Mouse (Mus musculus) left cerebral cortex, adult 18-20 months (tissue): ENCODE results near the gene Arhgef12. TPM values are rescaled to one million over a fixed set of nuclear protein-coding genes. Genes with fewer than 3 reads are reported as not detected.

Source experiments
- DNase-seq, 2 experiments: peaks; one replicate each; pipeline ENCODE4 v3.0.0; 2021 to 2022; ENCODE audit warnings: low spot score in 2 of 2, mixed read lengths in 1 of 2
- total RNA-seq, 2 experiments: library from RNA; stranded (reverse); gene quantifications; 2 replicates each; pipeline ENCODE4 v1.2.3; 2021

The Arhgef12 gene
- total RNA-seq, 2 experiments from 2014 or later: 144 to 145 TPM

DNA sequence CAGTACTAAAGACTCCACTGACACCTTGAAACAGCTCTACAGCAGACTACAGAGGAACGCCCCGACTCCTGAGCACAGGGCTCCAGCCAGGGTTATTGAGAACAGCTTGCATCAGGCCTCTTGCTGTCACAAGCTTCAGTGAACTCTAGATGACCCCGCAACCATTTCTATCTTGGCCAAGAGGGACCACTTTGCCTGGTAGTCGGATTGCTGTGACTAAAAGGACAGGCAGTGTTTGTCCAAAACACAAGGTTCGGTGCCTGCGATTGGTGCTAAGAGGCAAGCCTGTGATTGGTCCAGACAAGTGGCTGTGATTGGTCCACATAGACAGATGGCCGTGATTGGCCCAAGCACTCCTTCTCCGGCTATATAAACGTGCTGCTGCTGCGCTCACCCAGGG lies 179.5 kb downstream of the Arhgef12 start:
- DNase-seq: no peak

DNA sequence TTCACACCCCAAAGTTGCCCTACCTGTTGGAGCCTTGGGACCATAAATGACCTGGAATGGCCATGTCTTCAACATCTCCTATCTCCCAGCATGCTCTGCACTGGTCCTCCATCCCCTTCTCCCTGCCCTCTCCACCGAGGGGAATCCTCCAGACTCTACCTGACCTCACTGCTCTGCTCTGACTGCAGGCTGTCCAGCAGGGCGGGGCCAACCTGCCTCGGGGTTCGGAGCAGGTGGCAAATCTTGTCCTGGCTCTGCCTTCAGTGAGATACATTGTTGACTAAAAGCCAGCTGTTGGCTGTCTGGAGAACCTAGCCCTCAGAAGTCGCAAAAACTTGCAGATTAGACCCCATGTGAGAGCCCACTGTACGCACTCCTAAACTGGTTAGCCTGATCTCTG lies 180.5 kb downstream of the Arhgef12 start:
- no peak for DNase-seq

DNA sequence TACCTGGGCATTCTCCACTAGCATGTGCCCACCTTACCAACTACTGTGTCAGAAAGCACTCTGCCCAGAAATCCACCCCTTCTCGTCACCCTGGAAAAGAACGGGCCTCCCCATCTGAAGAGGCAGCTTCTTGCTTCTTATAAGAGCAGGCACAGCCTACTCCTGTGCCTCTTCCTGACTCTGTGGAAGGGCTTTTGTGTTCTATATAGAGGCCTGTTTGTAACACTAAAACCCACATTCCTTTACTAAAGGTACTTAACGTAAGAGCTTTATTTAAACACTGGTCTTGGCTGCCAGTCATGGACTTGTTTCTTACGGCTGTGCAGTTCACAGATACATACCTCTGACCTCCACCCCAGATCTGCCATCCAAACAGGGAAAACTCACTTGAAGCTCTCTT lies 185.2 kb downstream of the Arhgef12 start:
- no peak for DNase-seq

DNA sequence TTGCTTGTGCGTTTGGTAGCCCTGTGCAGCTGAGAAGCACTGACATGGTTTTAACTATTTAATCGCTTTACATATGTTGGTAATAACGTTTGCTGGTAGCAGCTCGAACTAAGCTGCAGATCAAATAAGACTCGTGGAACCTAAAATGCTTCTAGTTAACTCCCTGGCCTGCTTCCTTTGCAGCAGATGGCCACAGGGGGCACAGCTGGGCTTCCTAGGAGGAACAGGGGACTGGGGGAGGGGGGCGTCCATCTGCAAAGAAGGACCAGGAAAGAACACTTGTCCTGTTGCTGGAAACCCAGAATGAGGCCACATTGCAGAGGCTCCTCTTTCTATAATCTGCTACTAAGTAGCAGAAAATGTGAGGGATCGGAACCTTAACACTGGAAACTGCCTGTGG lies 186.8 kb downstream of the Arhgef12 start:
- no peak for DNase-seq

DNA sequence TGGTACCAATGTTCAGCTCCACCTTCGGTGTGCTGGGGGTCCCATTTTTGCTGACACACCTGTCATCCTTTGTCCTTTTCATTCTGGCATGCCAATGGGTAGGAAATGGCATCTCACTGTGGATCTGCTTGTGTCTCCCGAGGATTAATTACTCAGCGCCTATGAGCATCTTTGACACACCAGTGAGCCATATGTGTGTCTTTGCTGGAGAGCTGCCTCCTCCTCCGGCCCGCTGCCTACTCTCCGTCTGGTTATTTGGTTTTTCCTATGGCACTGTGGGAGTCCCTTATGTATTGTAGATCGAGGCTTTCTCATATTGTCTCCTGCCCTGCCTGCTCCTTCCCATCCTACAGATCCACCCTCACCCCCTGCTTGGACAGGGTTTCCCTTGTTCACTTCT lies 189.1 kb downstream of the Arhgef12 start:
- peak; percentile 63 to 73 for DNase-seq

Other genes with a start within 250 kb of the Arhgef12 start
- gene Grik4, start 162.7 kb downstream of the Arhgef12 start, total RNA-seq: 10 to 100 TPM; 17.2 to 18.2 TPM
- gene Tmem136, start 9.3 kb upstream of the Arhgef12 start, total RNA-seq: 10 to 100 TPM; 15.9 to 20.7 TPM
- gene Pou2f3, start 103.1 kb upstream of the Arhgef12 start, total RNA-seq: under 1 TPM; 0.21 to 0.37 TPM
- 10 to 100 TPM; 15.2 to 17.9 TPM for gene Oaf, start 132.7 kb upstream of the Arhgef12 start, total RNA-seq
- under 1 TPM in 1 of 2 experiments, not detected in 1; 0.30 TPM for gene Trim29, start 203.6 kb upstream of the Arhgef12 start, total RNA-seq